ENCODE assay signal across 24 mouse cellular contexts in the genomic region with DNA sequence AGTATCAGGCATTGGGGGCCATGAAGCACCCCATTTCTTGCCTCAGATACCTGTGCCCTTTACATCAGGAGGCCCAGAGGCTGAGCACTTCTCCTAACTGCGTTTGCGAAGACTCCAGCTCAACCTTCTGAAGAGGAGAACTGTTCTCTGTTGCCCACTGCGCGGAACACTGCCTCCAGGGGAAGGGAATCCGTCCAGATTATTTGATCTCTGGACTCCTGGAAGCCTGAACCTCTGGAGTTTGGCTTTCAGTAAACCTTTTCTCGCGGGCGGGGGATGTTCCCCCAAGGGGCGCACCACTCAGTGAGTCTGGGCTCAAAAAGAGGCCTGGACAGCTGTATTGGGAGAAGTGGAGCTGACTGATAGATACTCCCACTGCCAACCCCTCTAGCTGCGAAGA. TPM values are rescaled to one million over a fixed set of nuclear protein-coding genes. Genes with fewer than 3 reads are reported as not detected.
A peak's percentile ranks its signal among the peaks of the same experiment; 100 is the strongest.
DNase-seq lines count a peak whose midpoint lies in the region; ATAC-seq and TF ChIP-seq lines count a peak whose summit lies in the region.
"Had no signal": no experiment of that assay in that cellular context is flagged by ENCODE, and none has a peak within 500 bp of the region (broad histone marks: within the 10 kb centered on the region; RNA-seq: fewer than 3 reads in every experiment).

No protein-coding gene starts in this region.

- H3K9me3 ChIP-seq in midbrain, embryonic 11.5 days (ENCODE audit: control insufficient read depth, low read length): no peaks in the 10 kb centered on the region
- no peaks in the 10 kb centered on the region for H3K9me3 ChIP-seq in midbrain, embryonic 14.5 days (ENCODE audit: control insufficient read depth, low read length)
- H3K9me3 ChIP-seq in hindbrain, postnatal 0 days (ENCODE audit: low read length): no peaks in the 10 kb centered on the region
- no peaks in the 10 kb centered on the region for H3K9me3 ChIP-seq in neural tube, embryonic 13.5 days
- H3K9me3 ChIP-seq: embryonic facial prominence, embryonic 13.5 days; stomach, embryonic 15.5 days had no signal

- H3K36me3 ChIP-seq in kidney, adult 2 months (ENCODE audit: control insufficient read depth, insufficient read depth, low read length): no peaks in the 10 kb centered on the region
- H3K36me3 ChIP-seq in midbrain, embryonic 11.5 days (ENCODE audit: control insufficient read depth, insufficient read depth, low read length): no peaks in the 10 kb centered on the region
- H3K36me3 ChIP-seq in midbrain, embryonic 14.5 days (ENCODE audit: control insufficient read depth, insufficient read depth, low read length): no peaks in the 10 kb centered on the region
- H3K36me3 ChIP-seq in hindbrain, postnatal 0 days (ENCODE audit: insufficient read depth, low read length): no peaks in the 10 kb centered on the region
- no peaks in the 10 kb centered on the region for H3K36me3 ChIP-seq in neural tube, embryonic 13.5 days
- H3K36me3 ChIP-seq: embryonic facial prominence, embryonic 13.5 days; stomach, embryonic 15.5 days had no signal

- no peak overlapping the region for H3K9ac ChIP-seq in midbrain, embryonic 11.5 days (ENCODE audit: low read length)
- H3K9ac ChIP-seq in midbrain, embryonic 14.5 days (replicated peaks; ENCODE audit: low read length): no peak overlapping the region
- no peak overlapping the region for H3K9ac ChIP-seq in hindbrain, postnatal 0 days (replicated peaks; ENCODE audit: low read length)
- H3K9ac ChIP-seq in neural tube, embryonic 13.5 days: no peak overlapping the region
- H3K9ac ChIP-seq: embryonic facial prominence, embryonic 13.5 days; stomach, embryonic 15.5 days had no signal

- H3K27me3 ChIP-seq in kidney, adult 2 months (replicated peaks; ENCODE audit: control insufficient read depth, insufficient read depth, low read length): peaks cover 6% of the 10 kb centered on the region
- peaks cover 96% of the 10 kb centered on the region for H3K27me3 ChIP-seq in midbrain, embryonic 11.5 days (ENCODE audit: control insufficient read depth, insufficient read depth, low read length)
- peaks cover 94% of the 10 kb centered on the region for H3K27me3 ChIP-seq in midbrain, embryonic 14.5 days (ENCODE audit: control insufficient read depth, insufficient read depth, low read length)
- peaks cover 78% of the 10 kb centered on the region for H3K27me3 ChIP-seq in hindbrain, postnatal 0 days (ENCODE audit: insufficient read depth, low read length)
- H3K27me3 ChIP-seq in neural tube, embryonic 13.5 days: peaks cover 99% of the 10 kb centered on the region

- 41% methylated on average over 10 of the region's 10 CpGs for WGBS in kidney, adult 2 months
- WGBS in midbrain, embryonic 11.5 days: 6% methylated on average over 10 of the region's 10 CpGs
- WGBS in midbrain, embryonic 14.5 days: 11% methylated on average over 10 of the region's 10 CpGs
- 10% methylated on average over 10 of the region's 10 CpGs for WGBS in hindbrain, postnatal 0 days
- WGBS in neural tube, embryonic 13.5 days: 38% methylated on average over 10 of the region's 10 CpGs

- peaks cover 16% of the 10 kb centered on the region; the same call in 1 of the 2 replicates for H3K4me1 ChIP-seq in kidney, adult 2 months (ENCODE audit: control insufficient read depth, insufficient read depth, low read length)
- H3K4me1 ChIP-seq in midbrain, embryonic 11.5 days (ENCODE audit: control insufficient read depth, insufficient read depth, low read length): peaks cover 5% of the 10 kb centered on the region
- H3K4me1 ChIP-seq in midbrain, embryonic 14.5 days (ENCODE audit: control insufficient read depth, insufficient read depth, low read length): 0 out of 2 replicates have a peak, but pooled peaks cover 3% of the 10 kb centered on the region
- no peaks in the 10 kb centered on the region for H3K4me1 ChIP-seq in hindbrain, postnatal 0 days (ENCODE audit: insufficient read depth, low read length)
- peaks cover 19% of the 10 kb centered on the region for H3K4me1 ChIP-seq in neural tube, embryonic 13.5 days (replicated peaks)

- H3K27ac ChIP-seq in kidney, adult 2 months (ENCODE audit: insufficient read depth, low read depth, low read length): no peak overlapping the region
- H3K27ac ChIP-seq in midbrain, embryonic 11.5 days (ENCODE audit: low read depth, low read length): no peak overlapping the region
- no peak overlapping the region for H3K27ac ChIP-seq in midbrain, embryonic 14.5 days (replicated peaks; ENCODE audit: low read depth, low read length)
- no peak overlapping the region for H3K27ac ChIP-seq in hindbrain, postnatal 0 days
- H3K27ac ChIP-seq in neural tube, embryonic 13.5 days (replicated peaks): no peak overlapping the region
- H3K27ac ChIP-seq: embryonic facial prominence, embryonic 13.5 days; heart, adult 2 months; stomach, embryonic 15.5 days had no signal

- ATAC-seq in midbrain, embryonic 11.5 days (ENCODE audit: low FRiP score): no peak
- ATAC-seq in midbrain, embryonic 14.5 days (ENCODE audit: low FRiP score, low TSS enrichment): no peak
- no peak for ATAC-seq in hindbrain, postnatal 0 days
- ATAC-seq in neural tube, embryonic 13.5 days (ENCODE audit: low read depth): no peak
- ATAC-seq in monocyte, adult 5-6 weeks (replicated peaks; ENCODE audit: insufficient number of reproducible peaks, low FRiP score, low TSS enrichment, poor library complexity, severe bottlenecking): no peak

- TF ChIP-seq CTCF in kidney, adult 2 months (conservative IDR thresholded peaks at IDR 0.05; ENCODE audit: insufficient read depth, insufficient read length, low read depth, low read length): no peak
- no peak for TF ChIP-seq CTCF in hindbrain, postnatal 0 days (IDR thresholded peaks at IDR 0.05; ENCODE audit: low read depth)

- no peak overlapping the region for H3K4me3 ChIP-seq in kidney, adult 2 months (ENCODE audit: insufficient read depth, low read depth, low read length)
- H3K4me3 ChIP-seq in midbrain, embryonic 11.5 days (ENCODE audit: low read depth, low read length): no peak overlapping the region
- H3K4me3 ChIP-seq in midbrain, embryonic 14.5 days (replicated peaks; ENCODE audit: low read depth, low read length): no peak overlapping the region
- H3K4me3 ChIP-seq in hindbrain, postnatal 0 days (ENCODE audit: low read length): no peak overlapping the region
- no peak overlapping the region for H3K4me3 ChIP-seq in neural tube, embryonic 13.5 days
- H3K4me3 ChIP-seq: heart, adult 2 months had no signal

- TF ChIP-seq POLR2A in kidney, adult 2 months (IDR thresholded peaks at IDR 0.05; ENCODE audit: low read depth, low read length): no peak

- no peak overlapping the region for H3K4me2 ChIP-seq in midbrain, embryonic 11.5 days
- no peak overlapping the region for H3K4me2 ChIP-seq in midbrain, embryonic 14.5 days (ENCODE audit: low read length)
- H3K4me2 ChIP-seq in hindbrain, postnatal 0 days (ENCODE audit: low read depth, low read length): 0 out of 2 replicates have a peak overlapping the region, but pooled peaks have one; percentile 7
- peak overlapping the region; percentile 7; the same call in 1 of the 2 replicates for H3K4me2 ChIP-seq in neural tube, embryonic 13.5 days

- DNase-seq in kidney, adult 2 months: peak; percentile 72
- no peak for DNase-seq in kidney, postnatal 14 days
- DNase-seq in midbrain, embryonic 11.5 days (ENCODE audit: low spot score, missing footprints): peak; percentile 91
- DNase-seq in midbrain, embryonic 14.5 days: no peak
- no peak for DNase-seq in hindbrain, postnatal 0 days (ENCODE audit: low spot score)
- DNase-seq: adrenal gland, adult 8-10 months; B cell, adult 2 months; cerebellum, adult 11 months; gastrocnemius, postnatal 10 days; heart, adult 2 months; layer of hippocampus, postnatal 36 days; lung, postnatal 14 days had no signal

RNA-seq across cellular contexts. Expression of a gene that starts 3.5 kb away (rescaled TPM):
- polyA plus RNA-seq in kidney, adult 2 months (2012; rRNA removed): not detected in 2 replicates
- polyA plus RNA-seq in midbrain, embryonic 11.5 days (2014; fragmentation: Nextera tagmentation; extraction: Ambion mirVana): 0.23 and 0.30 TPM in 2 replicates
- 1.3 and 1.5 TPM in 2 replicates for polyA plus RNA-seq in midbrain, embryonic 14.5 days (2014; fragmentation: Nextera tagmentation; extraction: Ambion mirVana)
- 2.0 and 6.2 TPM in 2 replicates for total RNA-seq in hindbrain, postnatal 0 days (2014; rRNA removed)
- 1.3 and 2.1 TPM in 2 replicates for polyA plus RNA-seq in hindbrain, postnatal 0 days (2015; fragmentation: Nextera tagmentation; extraction: Ambion mirVana)
- 1.7 and 2.3 TPM in 2 replicates for polyA plus RNA-seq in neural tube, embryonic 13.5 days (2015; fragmentation: Nextera tagmentation; extraction: Ambion mirVana)
- not detected in 3 replicates for total RNA-seq in monocyte, adult 5-6 weeks (2017)
- total RNA-seq: adrenal gland, adult 8-10 months; gastrocnemius, postnatal 10 days; heart, adult 2 months; layer of hippocampus, adult 18-20 months; layer of hippocampus, postnatal 36 days; left cerebral cortex, postnatal 36 days; megakaryocyte-erythroid progenitor cell, adult 5-6 weeks had no signal
- polyA plus RNA-seq: embryonic facial prominence, embryonic 13.5 days; heart, adult 2 months; heart, embryonic 16.5 days; liver, embryonic 16.5 days; spleen, adult 2 months; stomach, embryonic 15.5 days; thymus, postnatal 0 days had no signal

RNA-seq across cellular contexts. Expression of a gene that starts 49.1 kb away (rescaled TPM):
- not detected in 2 replicates for polyA plus RNA-seq in kidney, adult 2 months (2012; rRNA removed)
- polyA plus RNA-seq in midbrain, embryonic 11.5 days (2014; fragmentation: Nextera tagmentation; extraction: Ambion mirVana): not detected in 2 replicates
- polyA plus RNA-seq in midbrain, embryonic 14.5 days (2014; fragmentation: Nextera tagmentation; extraction: Ambion mirVana): not detected in 2 replicates
- total RNA-seq in hindbrain, postnatal 0 days (2014; rRNA removed): not detected in 2 replicates
- polyA plus RNA-seq in hindbrain, postnatal 0 days (2015; fragmentation: Nextera tagmentation; extraction: Ambion mirVana): not detected in 2 replicates
- polyA plus RNA-seq in neural tube, embryonic 13.5 days (2015; fragmentation: Nextera tagmentation; extraction: Ambion mirVana): 0.08 and 0.32 TPM in 2 replicates
- not detected in 3 replicates for total RNA-seq in monocyte, adult 5-6 weeks (2017)
- total RNA-seq: adrenal gland, adult 8-10 months; heart, adult 2 months; layer of hippocampus, adult 18-20 months; layer of hippocampus, postnatal 36 days; left cerebral cortex, postnatal 36 days; megakaryocyte-erythroid progenitor cell, adult 5-6 weeks had no signal
- polyA plus RNA-seq: brain, embryonic 14.5 days; embryonic facial prominence, embryonic 13.5 days; heart, adult 2 months; heart, embryonic 16.5 days; liver, embryonic 16.5 days; spleen, adult 2 months; stomach, embryonic 15.5 days; thymus, postnatal 0 days had no signal

Comparison
In these comparisons a context has a peak if more than half of its experiments do, and no peak if none do; other contexts are left out.
1. DNase-seq: peak in kidney, adult 2 months (single experiment) and midbrain, embryonic 11.5 days (single experiment); none in kidney, postnatal 14 days (single experiment), midbrain, embryonic 14.5 days (single experiment) and hindbrain, postnatal 0 days (single experiment).
2. H3K4me2 ChIP-seq: peak in hindbrain, postnatal 0 days (single experiment) and neural tube, embryonic 13.5 days (single experiment); none in midbrain, embryonic 11.5 days (single experiment) and midbrain, embryonic 14.5 days (single experiment).